Mouse (Mus musculus) left cerebral cortex, adult 6 months (tissue): ENCODE measurements around the gene Cenpp. TPM values are rescaled to one million over a fixed set of nuclear protein-coding genes. Genes with fewer than 3 reads are reported as not detected.

Experiments used
- long read RNA-seq, 2 experiments: library from polyadenylated mRNA; unstranded; transcript quantifications; one replicate each; pipeline ENCODE4 v2.0.0; 2019 to 2020
- polyA plus RNA-seq: library from polyadenylated mRNA; unstranded; fragments of <200 nt; fragmentation: Nextera tagmentation; gene quantifications from 2 replicates; pipeline ENCODE4 v1.2.3, GENCODE M21; 2021

Cenpp gene
- 1.2 TPM in 2 replicates for polyA plus RNA-seq
- long read RNA-seq, experiment 1, partial matches to known transcripts = 2 of 7 reads
- long read RNA-seq, experiment 1, other reads (novel, unspliced or antisense) = 1 of 7 reads
- long read RNA-seq, experiment 2, partial matches to known transcripts = 0 of 14 reads
- long read RNA-seq, experiment 2, other reads (novel, unspliced or antisense) = 14 of 14 reads

DNA sequence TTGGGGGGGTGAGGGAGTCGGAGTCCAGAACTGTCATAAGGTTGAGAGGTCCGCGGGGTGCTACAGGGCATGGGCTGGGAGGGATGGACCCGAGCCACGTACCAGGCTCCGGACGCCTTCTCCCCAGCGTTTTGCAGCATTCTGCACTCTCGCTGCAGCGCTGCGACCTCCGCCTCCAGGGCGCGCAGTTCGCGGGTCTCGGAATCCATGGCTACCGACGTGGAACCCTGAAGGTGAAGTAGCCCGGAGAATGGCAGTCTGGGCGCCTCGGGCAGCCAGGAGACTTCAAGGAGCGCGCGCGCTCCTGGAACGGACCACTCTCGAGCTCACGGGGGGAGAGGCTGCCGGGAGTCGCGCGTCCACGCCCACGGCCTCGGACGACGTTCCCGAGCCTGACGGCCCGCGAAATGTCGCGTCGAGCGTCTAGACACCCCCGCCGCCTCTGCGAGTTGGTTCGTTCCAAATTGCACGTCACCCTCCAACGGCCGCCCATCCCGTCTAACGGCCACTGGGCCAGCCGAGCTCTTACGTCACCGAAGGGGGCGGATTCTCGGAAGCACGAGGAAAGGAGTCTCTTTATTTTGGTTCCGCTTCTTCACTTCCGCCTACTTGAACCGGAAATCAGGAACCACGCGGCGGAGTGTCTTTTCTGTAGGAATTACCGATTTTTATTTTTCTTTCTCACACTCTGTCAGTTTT lies at the start of gene Cenpp, which contains the start of gene Nol8:
TSS of gene Cenpp (minus strand) at position 305 of the 699 bp plus-strand sequence.
TSS of gene Nol8 (plus strand) at position 598 of the 699 bp plus-strand sequence.

DNA sequence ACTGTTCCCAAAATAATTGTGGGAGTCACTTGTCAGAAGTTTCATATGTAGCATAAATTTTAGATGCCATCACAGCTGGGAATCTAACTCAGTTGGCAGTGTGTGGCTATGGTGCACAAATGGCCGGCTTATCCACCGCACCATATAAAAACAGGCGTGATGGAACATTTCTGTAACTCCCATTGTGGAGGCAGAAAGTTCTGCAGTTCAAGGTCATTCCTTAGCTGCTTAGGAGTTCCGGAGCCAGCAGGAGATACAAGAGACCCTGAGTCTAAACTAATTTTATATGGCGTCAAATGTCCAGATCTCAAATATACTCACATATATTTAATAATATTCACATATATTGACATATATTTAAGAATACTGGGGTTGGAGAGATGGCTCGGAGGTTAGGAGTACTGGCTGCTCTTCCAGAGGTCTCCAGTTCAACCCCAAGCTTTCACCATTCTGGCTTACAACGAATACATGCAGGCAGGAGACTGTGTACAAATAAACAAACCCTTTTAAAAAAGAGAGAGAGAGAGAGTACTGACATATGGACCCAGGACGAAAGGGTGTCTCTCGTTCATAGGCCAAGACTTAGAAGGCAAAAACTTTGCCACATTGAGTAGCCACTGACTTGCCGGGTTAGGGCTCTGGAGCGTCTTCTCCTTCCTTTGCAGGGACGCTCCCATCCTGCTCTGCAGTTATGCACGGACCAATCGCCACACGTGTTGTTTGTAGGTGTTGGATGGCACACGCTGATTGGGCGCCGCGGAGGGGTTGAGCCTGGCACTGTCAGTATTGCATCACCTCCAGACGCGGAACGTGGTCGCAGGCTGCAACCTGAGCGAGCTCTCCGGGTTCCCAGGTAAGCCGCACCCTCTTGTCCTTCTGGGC lies 29.0 kb upstream of the Cenpp start, which contains the start of gene Iars:
TSS of gene Iars (plus strand) at position 750 of the 882 bp plus-strand sequence.

GRCm38 (mm10) chr13:49607714-49608113 lies 44.9 kb downstream of the Cenpp start, which contains the start of gene Ogn:
TSS of gene Ogn (plus strand) at chr13:49608046.

GRCm38 (mm10) chr13:49581541-49582530 lies 70.7 kb downstream of the Cenpp start, which contains the start of gene Omd:
TSS of gene Omd (plus strand) at chr13:49582462.

DNA sequence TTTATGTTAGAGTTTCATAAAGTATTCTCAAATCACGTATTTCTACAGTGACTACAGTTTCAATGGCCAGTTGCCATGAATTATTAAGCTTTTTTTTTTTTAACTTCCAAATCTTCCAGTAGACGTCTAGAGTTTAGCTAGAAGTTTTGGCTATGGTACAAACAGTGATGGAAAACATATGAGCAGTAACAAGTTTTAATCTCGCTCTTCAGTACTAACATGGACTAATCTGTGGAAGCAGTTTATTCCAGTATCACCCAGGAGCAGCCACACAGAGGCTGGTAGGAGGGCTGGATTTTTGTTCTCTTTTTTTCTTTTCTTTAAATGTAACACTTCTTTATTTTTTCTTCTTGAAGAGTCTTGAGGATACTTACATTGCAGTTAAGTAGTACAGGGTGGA lies 108.3 kb downstream of the Cenpp start, which contains the start of gene Aspn:
TSS of gene Aspn (plus strand) at position 165 of the 400 bp plus-strand sequence.

DNA sequence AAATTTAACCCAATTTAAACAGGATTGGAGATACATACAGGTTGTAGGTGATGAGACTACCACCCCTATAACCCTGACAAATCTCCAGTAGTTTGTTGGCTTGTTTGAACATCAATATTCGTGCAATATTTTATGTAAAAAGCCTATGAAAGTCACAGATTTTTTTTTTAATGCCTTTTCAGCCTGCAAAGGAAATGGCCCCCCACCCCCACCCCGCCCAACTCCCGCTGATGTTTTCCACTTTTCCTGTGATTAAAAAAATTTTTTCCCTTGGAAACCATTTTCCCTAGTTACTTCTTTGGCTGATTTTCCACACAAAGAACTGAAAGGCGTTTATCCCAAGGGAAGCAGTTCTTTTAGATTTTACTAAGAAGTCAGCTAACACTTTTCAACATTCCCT lies 148.1 kb downstream of the Cenpp start, which contains the start of gene Ecm2:
TSS of gene Ecm2 (plus strand) at position 301 of the 400 bp plus-strand sequence.

DNA sequence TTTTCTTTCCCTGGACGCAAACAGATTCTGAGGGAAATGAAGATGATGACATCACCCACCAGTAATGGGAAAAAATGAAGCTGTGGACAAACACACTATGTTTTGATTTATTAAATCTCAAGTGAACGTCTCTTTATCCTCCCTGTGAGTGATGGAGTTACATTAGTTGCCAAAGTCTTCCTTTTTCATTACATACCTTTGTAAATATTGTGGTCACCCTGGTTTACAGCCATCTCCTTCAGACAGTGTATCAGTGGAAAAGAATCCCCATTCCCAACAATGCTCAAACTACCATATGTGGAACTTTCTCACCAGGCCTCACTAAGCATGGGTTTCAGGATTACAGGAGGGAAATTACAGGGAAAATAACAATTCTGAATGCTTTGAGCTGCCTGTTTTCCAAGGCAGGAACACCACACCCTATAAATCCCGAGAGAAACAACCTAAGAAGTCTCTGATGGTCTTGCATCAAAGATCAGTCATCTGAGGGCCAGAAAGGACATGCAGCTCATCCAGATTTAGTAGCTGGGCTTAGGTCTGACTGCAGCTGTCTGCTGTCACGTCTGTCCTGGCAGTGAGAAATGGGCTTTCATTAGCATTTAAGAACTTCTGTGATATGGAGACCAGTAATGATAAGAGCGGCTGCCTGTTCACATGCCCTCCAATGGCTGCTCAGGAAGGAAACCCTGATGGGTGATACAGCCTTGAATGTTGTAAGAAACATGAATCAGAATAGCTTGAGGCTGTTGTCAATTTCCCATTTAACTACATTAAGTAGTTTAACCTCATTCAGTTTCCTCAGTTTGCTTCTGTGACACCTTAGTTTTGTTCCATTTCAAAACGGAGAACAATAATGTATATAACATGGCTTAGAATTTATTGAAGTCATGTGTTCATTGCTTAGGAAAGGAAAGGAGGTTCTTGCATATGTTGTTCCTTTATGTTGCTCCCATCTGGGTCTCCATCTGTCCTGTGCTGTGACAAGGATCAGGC lies 159.9 kb downstream of the Cenpp start, which contains the start of gene Tes3-ps:
TSS of gene Tes3-ps (plus strand) at position 943 of the 993 bp plus-strand sequence.

DNA sequence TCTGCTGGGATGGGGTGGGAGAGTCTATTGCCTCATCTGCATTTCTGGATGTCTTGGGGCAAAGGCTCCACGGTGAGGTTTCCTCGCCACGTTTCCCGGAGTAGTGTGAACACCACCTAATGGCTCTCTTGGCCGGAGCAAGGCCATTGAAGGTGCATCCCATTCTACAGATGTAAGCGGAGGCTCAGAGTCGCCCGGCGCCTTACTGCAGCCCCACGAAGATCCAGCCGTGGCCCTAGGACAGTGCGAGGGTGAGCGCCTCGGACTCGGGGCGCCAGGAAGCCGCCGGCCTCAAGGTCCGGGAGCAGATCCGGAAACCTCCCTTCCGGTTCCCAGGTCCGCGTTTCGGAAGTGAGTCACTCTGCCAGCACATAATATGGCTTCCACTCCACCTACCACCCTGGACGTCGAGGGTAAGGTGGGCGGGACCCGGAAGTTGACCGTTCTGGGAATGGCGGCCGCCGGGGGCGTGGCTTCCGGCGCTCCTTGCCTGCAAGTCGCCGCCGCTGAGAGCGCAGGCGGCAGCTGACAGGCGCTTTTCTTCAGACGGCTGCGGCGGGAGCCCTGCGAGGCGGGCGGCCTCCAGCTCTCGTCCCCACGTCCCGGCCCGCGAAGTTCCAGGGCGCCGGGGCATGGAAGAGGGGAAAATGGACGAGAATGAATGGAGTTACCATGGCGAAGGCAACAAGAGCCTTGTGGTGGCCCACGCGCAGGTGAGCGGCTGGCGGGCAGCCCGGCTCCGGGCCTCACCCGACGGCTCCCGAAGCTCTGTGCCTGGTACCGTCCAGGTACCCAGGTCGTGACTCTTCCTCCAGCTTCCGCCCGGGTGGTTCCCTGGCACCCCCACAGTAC lies 231.6 kb downstream of the Cenpp start, which contains the start of gene Ippk:
TSS of gene Ippk (plus strand) at position 496 of the 852 bp plus-strand sequence.

Other genes with a start within 250 kb of the Cenpp start
- gene Ippk, start 231.5 kb downstream of the Cenpp start, polyA plus RNA-seq = 8.1 and 8.9 TPM in 2 replicates
- 0.16 and 0.35 TPM in 2 replicates for gene Tes3-ps, start 159.5 kb downstream of the Cenpp start, polyA plus RNA-seq
- 1.3 TPM in 2 replicates for gene Ecm2, start 148.0 kb downstream of the Cenpp start, polyA plus RNA-seq
- 0.16 and 0.47 TPM in 2 replicates for gene Aspn, start 108.3 kb downstream of the Cenpp start, polyA plus RNA-seq
- gene Omd, start 70.3 kb downstream of the Cenpp start, polyA plus RNA-seq = 0.99 and 1.4 TPM in 2 replicates
- 3.5 and 4.7 TPM in 2 replicates for gene Ogn, start 44.7 kb downstream of the Cenpp start, polyA plus RNA-seq
- gene Nol8, start 293 bp upstream of the Cenpp start, polyA plus RNA-seq = 11.0 and 11.2 TPM in 2 replicates
- 9.8 and 12.3 TPM in 2 replicates for gene Iars, start 29.3 kb upstream of the Cenpp start, polyA plus RNA-seq
- gene Gm30302, start 146.2 kb upstream of the Cenpp start, polyA plus RNA-seq = not detected in 2 replicates